8 mouse cellular contexts compared by ENCODE assay signal in the genomic region with DNA sequence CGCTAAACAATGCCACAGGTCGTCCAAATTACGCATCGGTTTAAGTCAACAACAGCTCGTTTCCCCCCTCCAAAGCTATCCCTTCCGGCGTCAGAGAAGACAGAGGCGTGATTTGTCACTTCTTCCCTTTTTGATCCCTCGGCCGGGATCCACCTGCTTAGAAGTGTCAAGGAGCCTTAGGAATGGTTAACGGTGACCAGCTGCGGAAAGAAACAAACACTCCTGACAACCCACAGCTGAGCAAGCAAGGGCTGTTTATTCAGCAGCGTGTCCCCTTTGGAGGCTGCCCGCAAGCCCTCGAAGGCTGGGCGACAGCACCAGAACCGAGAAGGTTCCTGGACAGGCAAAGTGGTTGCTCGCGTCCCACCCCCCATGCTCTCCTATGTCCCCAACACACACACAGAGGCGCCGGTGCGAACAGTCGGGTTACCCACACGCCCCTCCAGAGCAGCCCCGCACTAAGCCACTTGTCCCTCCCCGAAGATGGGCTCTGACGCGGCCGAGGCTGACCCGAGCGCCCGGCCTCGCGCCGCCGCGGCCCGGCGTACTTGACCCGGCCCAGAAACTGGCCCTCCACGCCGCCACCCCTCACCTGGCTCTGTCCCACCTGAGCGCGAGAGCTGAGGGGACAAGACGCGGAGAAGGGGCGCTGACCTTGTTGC. TPM values are rescaled to one million over a fixed set of nuclear protein-coding genes. Genes with fewer than 3 reads are reported as not detected.
A peak's percentile ranks its signal among the peaks of the same experiment; 100 is the strongest.
DNase-seq lines count a peak whose midpoint lies in the region; TF ChIP-seq lines count a peak whose summit lies in the region.

No protein-coding gene starts in this region.

- peaks cover 9% of the 10 kb centered on the region for H3K4me1 ChIP-seq in bone marrow macrophage, adult 2 months (ENCODE audit: control insufficient read depth, insufficient read depth, low read length)
- peaks cover 15% of the 10 kb centered on the region for H3K4me1 ChIP-seq in hindbrain, embryonic 10.5 days (replicated peaks)

- TF ChIP-seq POLR2A in bone marrow macrophage, adult 2 months (IDR thresholded peaks at IDR 0.05; ENCODE audit: borderline replicate concordance, low read depth, low read length), result 0 out of 2 replicates have a peak, but pooled peaks have one; percentile 48

- no peaks in the 10 kb centered on the region for H3K9me3 ChIP-seq in hindbrain, embryonic 10.5 days

- H3K27ac ChIP-seq in bone marrow macrophage, adult 2 months (ENCODE audit: insufficient read depth, low read depth, low read length), result peak overlapping the region; percentile 88
- H3K27ac ChIP-seq in hindbrain, embryonic 10.5 days, result peak overlapping the region; percentile 97

- WGBS in hindbrain, embryonic 10.5 days, result under 1% methylated on average over 47 of the region's 47 CpGs

- no peak for TF ChIP-seq CTCF in bone marrow macrophage, adult 2 months (IDR thresholded peaks at IDR 0.05; ENCODE audit: low read depth, low read length)

- peaks cover 24% of the 10 kb centered on the region for H3K36me3 ChIP-seq in hindbrain, embryonic 10.5 days

- peak; percentile 66 for DNase-seq in cerebellum, adult 9-10 months
- DNase-seq in cerebellum, adult 11-12 months, result no peak
- DNase-seq in forelimb bud, embryonic 11.5 days (ENCODE audit: low read depth, low spot score), result peak; percentile 30
- peak; percentile 57 for DNase-seq in hindbrain, embryonic 10.5 days (ENCODE audit: low spot score)
- DNase-seq in left cerebral cortex, adult 11 months (ENCODE audit: low spot score), result peak; percentile 27
- DNase-seq in lung, postnatal 25 days (ENCODE audit: low spot score), result peak; percentile 39
- DNase-seq in right cerebral cortex, adult 2 months (ENCODE audit: low spot score in 2 of 2), result peak; percentile 53 to 63

- H3K27me3 ChIP-seq in hindbrain, embryonic 10.5 days (ENCODE audit: insufficient read depth, poor library complexity, severe bottlenecking), result peaks cover 5% of the 10 kb centered on the region; the same call in 1 of the 2 replicates

- H3K4me3 ChIP-seq in bone marrow macrophage, adult 2 months (ENCODE audit: insufficient read depth, low read length), result peak overlapping the region; percentile 99
- peak overlapping the region; percentile 100 for H3K4me3 ChIP-seq in hindbrain, embryonic 10.5 days

RNA-seq across cellular contexts. Expression of a gene that starts 0.6 kb away (rescaled TPM):
- 87.5 and 98.0 TPM in 2 replicates for polyA plus RNA-seq in bone marrow macrophage, adult 2 months (2012; ENCODE audit: insufficient read depth, insufficient read length, missing spikeins)
- polyA plus RNA-seq in hindbrain, embryonic 10.5 days (2016; fragmentation: Nextera tagmentation; extraction: Ambion mirVana), result 112 and 116 TPM in 2 replicates

RNA-seq across cellular contexts. Expression of a gene that starts 1.6 kb away (rescaled TPM):
- 7.6 and 8.0 TPM in 2 replicates for polyA plus RNA-seq in bone marrow macrophage, adult 2 months (2012; ENCODE audit: insufficient read depth, insufficient read length, missing spikeins)
- 0.87 and 2.9 TPM in 2 replicates for polyA plus RNA-seq in hindbrain, embryonic 10.5 days (2016; fragmentation: Nextera tagmentation; extraction: Ambion mirVana)
